Comparison of ENCODE assay signal across 8 mouse cellular contexts in the genomic region with DNA sequence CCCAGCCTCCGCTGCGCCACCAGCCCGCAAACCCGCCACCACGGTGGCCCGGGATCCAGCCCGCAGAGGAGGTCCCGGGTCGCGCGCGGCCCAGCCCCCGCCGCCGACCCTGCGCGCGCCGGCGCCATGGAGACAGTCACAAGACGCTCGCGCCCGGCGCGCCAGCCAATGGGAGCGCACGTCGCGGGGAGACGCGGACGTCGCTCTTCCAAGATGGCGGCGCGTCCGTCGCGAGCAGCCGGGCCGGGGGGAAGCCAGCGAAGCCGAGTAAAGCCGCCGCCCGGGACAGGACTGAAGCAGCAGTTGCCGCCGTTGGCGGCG. TPM values are rescaled to one million over a fixed set of nuclear protein-coding genes. Genes with fewer than 3 reads are reported as not detected.
DNase-seq lines count a peak whose midpoint lies in the region; ATAC-seq and TF ChIP-seq lines count a peak whose summit lies in the region.

A gene (plus strand): TSS at position 188 of the 321 bp plus-strand sequence.

- H3K27me3 ChIP-seq in embryonic facial prominence, embryonic 15.5 days, result no peaks in the 10 kb centered on the region
- H3K27me3 ChIP-seq in heart, embryonic 10.5 days (ENCODE audit: insufficient read depth, poor library complexity, severe bottlenecking), result no peaks in the 10 kb centered on the region
- no peaks in the 10 kb centered on the region for H3K27me3 ChIP-seq in kidney, embryonic 15.5 days

- H3K27ac ChIP-seq in bone marrow macrophage, adult 2 months (ENCODE audit: insufficient read depth, low read depth, low read length), result peak within 1 kb of the TSS; percentile 94
- H3K27ac ChIP-seq in embryonic facial prominence, embryonic 15.5 days (replicated peaks), result peak within 1 kb of the TSS; percentile 96
- peak within 1 kb of the TSS; percentile 98 for H3K27ac ChIP-seq in heart, embryonic 10.5 days
- H3K27ac ChIP-seq in kidney, embryonic 15.5 days, result peak within 1 kb of the TSS; percentile 97

- TF ChIP-seq CTCF in bone marrow macrophage, adult 2 months (IDR thresholded peaks at IDR 0.05; ENCODE audit: low read depth, low read length), result no peak

- peak; percentile 97 for ATAC-seq in embryonic facial prominence, embryonic 15.5 days (ENCODE audit: insufficient number of reproducible peaks, low FRiP score, low TSS enrichment, low read depth)
- ATAC-seq in kidney, embryonic 15.5 days (replicated peaks; ENCODE audit: low FRiP score), result peak; percentile 99

- peak within 1 kb of the TSS; percentile 79 for H3K4me3 ChIP-seq in bone marrow macrophage, adult 2 months (ENCODE audit: insufficient read depth, low read length)
- peak within 1 kb of the TSS; percentile 97 for H3K4me3 ChIP-seq in embryonic facial prominence, embryonic 15.5 days (replicated peaks)
- H3K4me3 ChIP-seq in heart, embryonic 10.5 days, result peak within 1 kb of the TSS; percentile 96
- H3K4me3 ChIP-seq in kidney, embryonic 15.5 days (replicated peaks), result peak within 1 kb of the TSS; percentile 88

- H3K9ac ChIP-seq in embryonic facial prominence, embryonic 15.5 days, result peak within 1 kb of the TSS; percentile 97
- H3K9ac ChIP-seq in kidney, embryonic 15.5 days, result peak within 1 kb of the TSS; percentile 84

- peak; percentile 91 to 93 for DNase-seq in B cell, adult 2 months
- peak; percentile 93 for DNase-seq in heart, embryonic 10.5 days (ENCODE audit: low spot score)
- peak; percentile 91 for DNase-seq in liver
- DNase-seq in monocyte, adult 2 months (ENCODE audit: low read depth in 1 of 2, low spot score in 2 of 2), result peak; percentile 56 to 71
- peak; percentile 88 to 91 for DNase-seq in spleen, postnatal 36 days (ENCODE audit: low spot score in 2 of 2)

- peaks cover 26% of the 10 kb centered on the region for H3K4me1 ChIP-seq in bone marrow macrophage, adult 2 months (ENCODE audit: control insufficient read depth, insufficient read depth, low read length)
- H3K4me1 ChIP-seq in embryonic facial prominence, embryonic 15.5 days, result peaks cover 10% of the 10 kb centered on the region
- peaks cover 13% of the 10 kb centered on the region; the same call in 1 of the 2 replicates for H3K4me1 ChIP-seq in heart, embryonic 10.5 days
- peaks cover 6% of the 10 kb centered on the region for H3K4me1 ChIP-seq in kidney, embryonic 15.5 days

- peak within 1 kb of the TSS; percentile 70 for H3K4me2 ChIP-seq in embryonic facial prominence, embryonic 15.5 days (replicated peaks)
- H3K4me2 ChIP-seq in kidney, embryonic 15.5 days, result peak within 1 kb of the TSS; percentile 76

- under 1% methylated on average over 51 of the region's 51 CpGs for WGBS in embryonic facial prominence, embryonic 15.5 days
- under 1% methylated on average over 51 of the region's 51 CpGs for WGBS in heart, embryonic 10.5 days
- WGBS in kidney, embryonic 15.5 days, result under 1% methylated on average over 46 of the region's 51 CpGs

- no peaks in the 10 kb centered on the region for H3K36me3 ChIP-seq in embryonic facial prominence, embryonic 15.5 days
- H3K36me3 ChIP-seq in heart, embryonic 10.5 days, result no peaks in the 10 kb centered on the region
- no peaks in the 10 kb centered on the region for H3K36me3 ChIP-seq in kidney, embryonic 15.5 days

- H3K9me3 ChIP-seq in embryonic facial prominence, embryonic 15.5 days (replicated peaks), result no peaks in the 10 kb centered on the region
- no peaks in the 10 kb centered on the region for H3K9me3 ChIP-seq in heart, embryonic 10.5 days
- no peaks in the 10 kb centered on the region for H3K9me3 ChIP-seq in kidney, embryonic 15.5 days (replicated peaks)

- peak; percentile 57; the same call in 1 of the 2 replicates for TF ChIP-seq POLR2A in bone marrow macrophage, adult 2 months (IDR thresholded peaks at IDR 0.05; ENCODE audit: borderline replicate concordance, low read depth, low read length)

RNA-seq across cellular contexts. Expression of the gene that starts here (rescaled TPM):
- 39.0 and 42.0 TPM in 2 replicates for polyA plus RNA-seq in bone marrow macrophage, adult 2 months (2012; ENCODE audit: insufficient read depth, insufficient read length, missing spikeins)
- polyA plus RNA-seq in embryonic facial prominence, embryonic 15.5 days (2015; fragmentation: Nextera tagmentation; extraction: Ambion mirVana), result 23.0 and 23.2 TPM in 2 replicates
- 25.0 and 31.5 TPM in 2 replicates for polyA plus RNA-seq in heart, embryonic 10.5 days (2016; fragmentation: Nextera tagmentation; extraction: Ambion mirVana)
- 24.8 and 28.4 TPM in 2 replicates for polyA plus RNA-seq in kidney, embryonic 15.5 days (2015; fragmentation: Nextera tagmentation; extraction: Ambion mirVana)

Comparison
In these comparisons a context has a peak if more than half of its experiments do, and no peak if none do; other contexts are left out.
1. Peak in every context shown above with its lines: DNase-seq, ATAC-seq, H3K4me3 ChIP-seq and H3K27ac ChIP-seq.